ENCODE assay signal across 28 mouse cellular contexts in the genomic region with DNA sequence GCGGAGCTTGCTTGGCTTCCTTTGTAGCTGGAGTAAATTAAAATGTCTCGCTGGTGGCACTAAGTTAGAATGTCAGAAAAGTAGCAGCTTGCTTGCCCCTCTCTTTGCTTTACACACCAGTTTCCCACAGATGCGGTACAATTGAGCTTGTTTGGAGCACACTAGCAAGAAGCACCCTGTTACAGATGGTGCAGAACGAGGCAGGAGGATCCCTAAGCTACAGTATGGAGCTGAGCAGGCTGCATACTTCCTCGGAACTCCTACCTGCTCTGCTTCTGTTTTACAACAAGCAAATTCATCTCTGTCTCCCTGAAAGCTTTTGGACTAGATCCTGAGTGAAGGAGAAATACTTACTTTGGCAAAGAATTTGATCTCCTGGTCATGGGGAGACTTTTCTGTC.
A peak's percentile ranks its signal among the peaks of the same experiment; 100 is the strongest.
DNase-seq lines count a peak whose midpoint lies in the region; ATAC-seq and TF ChIP-seq lines count a peak whose summit lies in the region.
"Had no signal": no experiment of that assay in that cellular context is flagged by ENCODE, and none has a peak within 500 bp of the region (broad histone marks: within the 10 kb centered on the region; RNA-seq: fewer than 3 reads in every experiment).

No protein-coding gene starts in this region.

- H3K27me3 ChIP-seq in forebrain, postnatal 0 days (ENCODE audit: insufficient read depth, low read length), result no peaks in the 10 kb centered on the region
- H3K27me3 ChIP-seq in forebrain, embryonic 15.5 days, result no peaks in the 10 kb centered on the region
- H3K27me3 ChIP-seq: CH12.LX; embryonic facial prominence, embryonic 13.5 days; embryonic facial prominence, embryonic 15.5 days; forebrain, embryonic 13.5 days; Patski had no signal

- WGBS in forebrain, postnatal 0 days, result 77% methylated on average over 5 of the region's 5 CpGs
- WGBS in forebrain, embryonic 15.5 days, result 84% methylated on average over 5 of the region's 5 CpGs

- no peak for TF ChIP-seq CTCF in forebrain, postnatal 0 days (IDR thresholded peaks at IDR 0.05; ENCODE audit: low read depth)

- no peak overlapping the region for H3K27ac ChIP-seq in forebrain, postnatal 0 days (ENCODE audit: low read depth, low read length)
- H3K27ac ChIP-seq in forebrain, embryonic 15.5 days (replicated peaks), result no peak overlapping the region
- H3K27ac ChIP-seq: embryonic facial prominence, embryonic 13.5 days; embryonic facial prominence, embryonic 15.5 days; forebrain, embryonic 13.5 days had no signal

- no peak overlapping the region for H3K4me2 ChIP-seq in forebrain, postnatal 0 days (ENCODE audit: low read depth)
- H3K4me2 ChIP-seq in forebrain, embryonic 15.5 days (replicated peaks), result no peak overlapping the region
- H3K4me2 ChIP-seq: embryonic facial prominence, embryonic 13.5 days; embryonic facial prominence, embryonic 15.5 days; forebrain, embryonic 13.5 days had no signal

- H3K36me3 ChIP-seq in forebrain, postnatal 0 days (ENCODE audit: insufficient read depth), result no peaks in the 10 kb centered on the region
- H3K36me3 ChIP-seq in forebrain, embryonic 15.5 days, result no peaks in the 10 kb centered on the region
- H3K36me3 ChIP-seq: embryonic facial prominence, embryonic 13.5 days; embryonic facial prominence, embryonic 15.5 days; G1E had no signal

- ATAC-seq in forebrain, postnatal 0 days, result peak; percentile 38; the same call in 1 of the 2 replicates
- no peak for ATAC-seq in forebrain, embryonic 15.5 days (replicated peaks)
- no peak for ATAC-seq in erythroblast, adult 5-6 weeks (replicated peaks; ENCODE audit: low FRiP score, poor library complexity, severe bottlenecking)
- ATAC-seq: activated CD4-positive, CD25-positive, alpha-beta regulatory T cell, adult 4 months; CD4-positive, CD25-positive, alpha-beta regulatory T cell, adult 4 months; forebrain, embryonic 13.5 days; forebrain, embryonic 16.5 days; Patski had no signal

- H3K4me3 ChIP-seq in forebrain, postnatal 0 days (ENCODE audit: low read depth, low read length), result no peak overlapping the region
- H3K4me3 ChIP-seq in forebrain, embryonic 15.5 days, result no peak overlapping the region
- H3K4me3 ChIP-seq: embryonic facial prominence, embryonic 13.5 days; embryonic facial prominence, embryonic 15.5 days; forebrain, embryonic 13.5 days had no signal

- DNase-seq in forebrain, postnatal 0 days, result no peak
- peak; percentile 35 to 50 for DNase-seq in layer of hippocampus, adult 18-20 months (ENCODE audit: low spot score in 2 of 2)
- no peak for DNase-seq in layer of hippocampus, adult 11-12 months (ENCODE audit: low spot score)
- peak; percentile 12 to 16 for DNase-seq in layer of hippocampus, postnatal 36 days
- no peak for DNase-seq in layer of hippocampus, adult 9-10 months (ENCODE audit: low spot score)
- peak; percentile 10 for DNase-seq in telencephalon, adult 2 months (ENCODE audit: low read depth, low spot score)
- DNase-seq: adrenal gland, adult 8-10 months; adrenal gland, postnatal 14 days; adrenal gland, postnatal 36 days; B cell, adult 2 months; cerebellum, adult 11 months; cerebellum, adult 18-20 months; cerebellum, adult 8-10 months; cerebellum, adult 9-11 months; cerebellum, postnatal 14 days; cerebellum, postnatal 36 days; embryo, embryonic 11 days had no signal

- H3K9me3 ChIP-seq in forebrain, postnatal 0 days (ENCODE audit: low read length), result no peaks in the 10 kb centered on the region
- H3K9me3 ChIP-seq in forebrain, embryonic 15.5 days, result no peaks in the 10 kb centered on the region
- H3K9me3 ChIP-seq: embryonic facial prominence, embryonic 13.5 days; embryonic facial prominence, embryonic 15.5 days; forebrain, embryonic 13.5 days; G1E had no signal

- no peak overlapping the region for H3K9ac ChIP-seq in forebrain, postnatal 0 days
- H3K9ac ChIP-seq in forebrain, embryonic 15.5 days (replicated peaks), result no peak overlapping the region
- H3K9ac ChIP-seq: embryonic facial prominence, embryonic 13.5 days; embryonic facial prominence, embryonic 15.5 days; forebrain, embryonic 13.5 days had no signal

- H3K4me1 ChIP-seq in forebrain, postnatal 0 days (ENCODE audit: insufficient read depth), result peaks cover 4% of the 10 kb centered on the region; the same call in 1 of the 2 replicates
- no peaks in the 10 kb centered on the region for H3K4me1 ChIP-seq in forebrain, embryonic 15.5 days
- H3K4me1 ChIP-seq: embryonic facial prominence, embryonic 13.5 days; embryonic facial prominence, embryonic 15.5 days; forebrain, embryonic 13.5 days had no signal

Comparison
In these comparisons a context has a peak if more than half of its experiments do, and no peak if none do; other contexts are left out.
1. DNase-seq: peak in layer of hippocampus, adult 18-20 months (2 of 2), layer of hippocampus, postnatal 36 days (2 of 2) and telencephalon, adult 2 months (single experiment); none in forebrain, postnatal 0 days (single experiment), layer of hippocampus, adult 11-12 months (single experiment) and layer of hippocampus, adult 9-10 months (single experiment).